19 mouse cellular contexts compared by ENCODE assay signal in genomic region chr3:154321921-154322574, GRCm38 (mm10). TPM values are rescaled to one million over a fixed set of nuclear protein-coding genes. Genes with fewer than 3 reads are reported as not detected.
A peak's percentile ranks its signal among the peaks of the same experiment; 100 is the strongest.
DNase-seq lines count a peak whose midpoint lies in the region; ATAC-seq and TF ChIP-seq lines count a peak whose summit lies in the region.
"Had no signal": no experiment of that assay in that cellular context is flagged by ENCODE, and none has a peak within 500 bp of the region (broad histone marks: within the 10 kb centered on the region; RNA-seq: fewer than 3 reads in every experiment).

No protein-coding gene starts in this region.

- H3K27me3 ChIP-seq in forebrain, embryonic 11.5 days (ENCODE audit: control insufficient read depth, insufficient read depth, low read length), result peaks cover 25% of the 10 kb centered on the region
- peaks cover 16% of the 10 kb centered on the region for H3K27me3 ChIP-seq in forebrain, embryonic 14.5 days (replicated peaks; ENCODE audit: control insufficient read depth, insufficient read depth, low read length)
- peaks cover 56% of the 10 kb centered on the region for H3K27me3 ChIP-seq in lung, embryonic 14.5 days (ENCODE audit: insufficient read depth, low read length)
- peaks cover 51% of the 10 kb centered on the region for H3K27me3 ChIP-seq in embryonic facial prominence, embryonic 13.5 days
- H3K27me3 ChIP-seq: CH12.LX had no signal

- no peaks in the 10 kb centered on the region for H3K9me3 ChIP-seq in forebrain, embryonic 11.5 days (ENCODE audit: control insufficient read depth, low read length)
- H3K9me3 ChIP-seq in forebrain, embryonic 14.5 days (replicated peaks; ENCODE audit: control insufficient read depth, low read length), result no peaks in the 10 kb centered on the region
- H3K9me3 ChIP-seq in lung, embryonic 14.5 days (ENCODE audit: low read depth, low read length), result no peaks in the 10 kb centered on the region
- no peaks in the 10 kb centered on the region for H3K9me3 ChIP-seq in embryonic facial prominence, embryonic 13.5 days
- H3K9me3 ChIP-seq: heart, embryonic 13.5 days; hindbrain, embryonic 15.5 days had no signal

- no peak overlapping the region for H3K4me3 ChIP-seq in forebrain, embryonic 11.5 days (ENCODE audit: low read depth, low read length)
- no peak overlapping the region for H3K4me3 ChIP-seq in forebrain, embryonic 14.5 days (ENCODE audit: low read depth, low read length)
- H3K4me3 ChIP-seq in lung, embryonic 14.5 days (ENCODE audit: low read depth, low read length), result no peak overlapping the region
- no peak overlapping the region for H3K4me3 ChIP-seq in lung, adult 2 months (replicated peaks; ENCODE audit: extremely low read depth, low read depth, low read length)
- H3K4me3 ChIP-seq in embryonic facial prominence, embryonic 13.5 days, result peak overlapping the region; percentile 25
- H3K4me3 ChIP-seq: heart, embryonic 13.5 days; hindbrain, embryonic 15.5 days had no signal

- peak; percentile 52 for DNase-seq in forebrain, embryonic 11.5 days (ENCODE audit: low spot score)
- no peak for DNase-seq in forebrain, embryonic 14.5 days (ENCODE audit: low spot score)
- DNase-seq in lung, embryonic 14.5 days, result peak; percentile 55
- no peak for DNase-seq in lung, adult 2 months
- DNase-seq in layer of hippocampus, adult 9-10 months (ENCODE audit: low spot score), result no peak
- DNase-seq in thymus, postnatal 25 days, result no peak
- DNase-seq: adrenal gland, adult 2 months; cerebellum, adult 11-12 months; cerebellum, adult 9-10 months; cerebellum, postnatal 25 days; gastrocnemius, postnatal 10 days; heart, postnatal 36 days had no signal

- no peak overlapping the region for H3K27ac ChIP-seq in forebrain, embryonic 11.5 days (ENCODE audit: low read depth, low read length)
- H3K27ac ChIP-seq in forebrain, embryonic 14.5 days (ENCODE audit: low read depth, low read length), result no peak overlapping the region
- H3K27ac ChIP-seq in lung, embryonic 14.5 days (ENCODE audit: low read depth), result no peak overlapping the region
- H3K27ac ChIP-seq in embryonic facial prominence, embryonic 13.5 days, result peak overlapping the region; percentile 57; the same call in 1 of the 2 replicates
- H3K27ac ChIP-seq: heart, embryonic 13.5 days; hindbrain, embryonic 15.5 days had no signal

- H3K4me1 ChIP-seq in forebrain, embryonic 11.5 days (replicated peaks; ENCODE audit: control insufficient read depth, insufficient read depth, low read length), result no peaks in the 10 kb centered on the region
- no peaks in the 10 kb centered on the region for H3K4me1 ChIP-seq in forebrain, embryonic 14.5 days (ENCODE audit: control insufficient read depth, insufficient read depth, low read length)
- H3K4me1 ChIP-seq in lung, embryonic 14.5 days (ENCODE audit: insufficient read depth), result no peaks in the 10 kb centered on the region
- no peaks in the 10 kb centered on the region for H3K4me1 ChIP-seq in lung, adult 2 months (ENCODE audit: control insufficient read depth, insufficient read depth, low read length)
- H3K4me1 ChIP-seq in embryonic facial prominence, embryonic 13.5 days, result peaks cover 7% of the 10 kb centered on the region; the same call in 1 of the 2 replicates
- H3K4me1 ChIP-seq: heart, embryonic 13.5 days; hindbrain, embryonic 15.5 days had no signal

- H3K4me2 ChIP-seq in forebrain, embryonic 11.5 days (ENCODE audit: low read depth, low read length, severe bottlenecking), result no peak overlapping the region
- no peak overlapping the region for H3K4me2 ChIP-seq in forebrain, embryonic 14.5 days (ENCODE audit: low read length)
- H3K4me2 ChIP-seq in lung, embryonic 14.5 days, result no peak overlapping the region
- H3K4me2 ChIP-seq in embryonic facial prominence, embryonic 13.5 days, result peak overlapping the region; percentile 48
- H3K4me2 ChIP-seq: heart, embryonic 13.5 days; hindbrain, embryonic 15.5 days had no signal

- TF ChIP-seq POLR2A in lung, adult 2 months (IDR thresholded peaks at IDR 0.05; ENCODE audit: borderline replicate concordance, extremely low read depth, low read depth, low read length), result no peak

- WGBS in forebrain, embryonic 11.5 days, result 78% methylated on average over 13 of the region's 13 CpGs
- 77% methylated on average over 13 of the region's 13 CpGs for WGBS in forebrain, embryonic 14.5 days
- WGBS in lung, embryonic 14.5 days, result 56% methylated on average over 13 of the region's 13 CpGs
- WGBS in lung, adult 2 months, result 56% methylated on average over 13 of the region's 13 CpGs
- 54% methylated on average over 13 of the region's 13 CpGs for WGBS in embryonic facial prominence, embryonic 13.5 days

- H3K9ac ChIP-seq in forebrain, embryonic 11.5 days (ENCODE audit: low read length), result no peak overlapping the region
- H3K9ac ChIP-seq in forebrain, embryonic 14.5 days (ENCODE audit: low read length), result no peak overlapping the region
- H3K9ac ChIP-seq in lung, embryonic 14.5 days, result no peak overlapping the region
- peak overlapping the region; percentile 71 for H3K9ac ChIP-seq in embryonic facial prominence, embryonic 13.5 days
- H3K9ac ChIP-seq: heart, embryonic 13.5 days; hindbrain, embryonic 15.5 days had no signal

- no peaks in the 10 kb centered on the region for H3K36me3 ChIP-seq in forebrain, embryonic 11.5 days (ENCODE audit: control insufficient read depth, insufficient read depth, low read length)
- H3K36me3 ChIP-seq in forebrain, embryonic 14.5 days (ENCODE audit: control insufficient read depth, insufficient read depth, low read length), result no peaks in the 10 kb centered on the region
- no peaks in the 10 kb centered on the region for H3K36me3 ChIP-seq in lung, embryonic 14.5 days (ENCODE audit: insufficient read depth)
- 0 out of 2 replicates have a peak, but pooled peaks cover 4% of the 10 kb centered on the region for H3K36me3 ChIP-seq in embryonic facial prominence, embryonic 13.5 days
- H3K36me3 ChIP-seq: heart, embryonic 13.5 days; hindbrain, embryonic 15.5 days had no signal

- TF ChIP-seq CTCF in lung, embryonic 14.5 days (IDR thresholded peaks at IDR 0.05; ENCODE audit: low read depth), result no peak
- no peak for TF ChIP-seq CTCF in lung, adult 2 months (IDR thresholded peaks at IDR 0.05; ENCODE audit: insufficient read depth, low read length)

- ATAC-seq in forebrain, embryonic 11.5 days (replicated peaks; ENCODE audit: low FRiP score), result no peak
- no peak for ATAC-seq in forebrain, embryonic 14.5 days
- ATAC-seq in lung, embryonic 14.5 days (ENCODE audit: insufficient read depth), result no peak
- ATAC-seq in embryonic facial prominence, embryonic 13.5 days (ENCODE audit: insufficient number of reproducible peaks, insufficient read depth, low FRiP score, low TSS enrichment, low read depth), result no peak
- ATAC-seq: forebrain, embryonic 16.5 days; intestine, embryonic 16.5 days had no signal

RNA-seq across cellular contexts. Expression of gene Lhx8, which starts 8.4 kb away (rescaled TPM):
- polyA plus RNA-seq in forebrain, embryonic 11.5 days (2014; fragmentation: Nextera tagmentation; extraction: Ambion mirVana), result 19.8 and 31.4 TPM in 2 replicates
- 22.6 and 25.1 TPM in 2 replicates for polyA plus RNA-seq in forebrain, embryonic 14.5 days (2014; fragmentation: Nextera tagmentation; extraction: Ambion mirVana)
- polyA plus RNA-seq in lung, embryonic 14.5 days (2014; fragmentation: Nextera tagmentation; extraction: Ambion mirVana), result not detected in 2 replicates
- 0.14 and 0.24 TPM in 2 replicates for polyA plus RNA-seq in lung, adult 2 months (2012; rRNA removed)
- polyA plus RNA-seq in embryonic facial prominence, embryonic 13.5 days (2015; fragmentation: Nextera tagmentation; extraction: Ambion mirVana), result 58.2 and 61.9 TPM in 2 replicates
- polyA plus RNA-seq: heart, postnatal 0 days; intestine, embryonic 16.5 days had no signal

Comparison
In these comparisons a context has a peak if more than half of its experiments do, and no peak if none do; other contexts are left out.
1. DNase-seq: peak in forebrain, embryonic 11.5 days (single experiment) and lung, embryonic 14.5 days (single experiment); none in forebrain, embryonic 14.5 days (single experiment), lung, adult 2 months (single experiment), layer of hippocampus, adult 9-10 months (single experiment) and thymus, postnatal 25 days (single experiment).
2. RNA of gene Lhx8, which starts 8.4 kb away (polyA plus RNA-seq): 58.2 to 61.9 TPM in embryonic facial prominence, embryonic 13.5 days, 22.6 to 25.1 TPM in forebrain, embryonic 14.5 days and 19.8 to 31.4 TPM in forebrain, embryonic 11.5 days; 0.14 to 0.24 TPM in lung, adult 2 months and not detected in lung, embryonic 14.5 days; every median in the first group is over 10 times any median in the second.